In the genomic region with DNA sequence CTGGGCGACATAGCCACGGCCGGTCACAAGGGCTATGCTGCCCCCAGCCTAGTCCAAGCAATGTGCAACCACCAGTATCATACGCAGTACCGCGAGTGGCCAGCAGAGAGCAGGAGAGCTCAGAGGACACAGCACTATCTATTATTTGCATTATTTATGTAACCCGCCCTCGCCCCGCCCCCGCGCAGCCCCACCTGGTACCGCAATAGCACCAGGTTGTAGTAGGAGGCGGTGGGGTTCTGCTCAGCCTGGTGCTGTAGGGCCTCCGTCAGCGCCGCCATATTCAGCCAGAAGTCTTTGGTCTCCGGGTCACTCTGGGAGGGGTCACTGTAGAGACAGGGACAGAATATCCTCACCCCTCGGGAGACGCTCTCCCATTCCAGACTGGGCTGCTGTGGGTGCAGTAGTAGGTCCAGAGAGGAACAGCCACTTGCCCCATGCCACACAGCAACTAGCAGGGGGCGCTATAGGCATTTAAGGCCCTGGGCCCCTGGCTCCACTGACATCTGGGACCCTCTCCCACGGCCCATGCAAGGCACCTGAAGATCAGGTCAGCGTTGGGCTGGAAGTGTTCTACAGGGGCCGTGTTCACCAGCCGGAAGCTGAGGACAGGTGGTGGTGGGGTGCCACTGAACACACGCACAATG, we compare ENCODE assay signal across 8 mouse cellular contexts. TPM values are rescaled to one million over a fixed set of nuclear protein-coding genes. Genes with fewer than 3 reads are reported as not detected.
DNase-seq lines count a peak whose midpoint lies in the region; ATAC-seq and TF ChIP-seq lines count a peak whose summit lies in the region.

No protein-coding gene starts in this region.

- in situ Hi-C loops in CH12.LX (cut with MboI; ENCODE audit: low pct_ligation_motif_present, low pct_unique_long_range_greater_than_20kb, low sequenced_read_pairs), result no loop called here

- peak; percentile 71 for ATAC-seq in forebrain, embryonic 12.5 days (ENCODE audit: low FRiP score)
- ATAC-seq in neural tube, embryonic 15.5 days (ENCODE audit: low FRiP score), result peak; percentile 62

- 22% methylated on average over 25 of the region's 25 CpGs for WGBS in forebrain, embryonic 12.5 days
- WGBS in neural tube, embryonic 15.5 days, result 18% methylated on average over 25 of the region's 25 CpGs

- no peak overlapping the region for H3K9ac ChIP-seq in CH12.LX (ENCODE audit: insufficient read depth, low read depth)
- H3K9ac ChIP-seq in forebrain, embryonic 12.5 days, result 0 out of 2 replicates have a peak overlapping the region, but pooled peaks have one; percentile 12
- H3K9ac ChIP-seq in neural tube, embryonic 15.5 days (replicated peaks), result no peak overlapping the region; the same call in 1 of the 2 replicates

- DNase-seq in CH12.LX (ENCODE audit: extremely low read depth), result peak; percentile 74
- peak; percentile 81 for DNase-seq in c-Kit-positive CD71-positive TER-119-negative erythroid progenitor cells, embryonic 14.5 days (ENCODE audit: low read depth)
- DNase-seq in heart, postnatal 36 days, result peak; percentile 74 to 88
- peak; percentile 77 to 95 for DNase-seq in layer of hippocampus, adult 18-20 months (ENCODE audit: low spot score in 2 of 2)
- peak; percentile 74 to 80 for DNase-seq in lung, adult 18-20 months
- peak; percentile 52 for DNase-seq in thymus, postnatal 0 days (ENCODE audit: low spot score)

- no peaks in the 10 kb centered on the region for H3K27me3 ChIP-seq in CH12.LX (replicated peaks)
- peaks cover 33% of the 10 kb centered on the region for H3K27me3 ChIP-seq in forebrain, embryonic 12.5 days
- peaks cover 27% of the 10 kb centered on the region for H3K27me3 ChIP-seq in neural tube, embryonic 15.5 days (replicated peaks)

- no peak for TF ChIP-seq EP300 in CH12.LX (IDR thresholded peaks at IDR 0.05; ENCODE audit: low read length)

- no peak overlapping the region for H3K27ac ChIP-seq in CH12.LX (ENCODE audit: insufficient read depth, low read depth)
- no peak overlapping the region for H3K27ac ChIP-seq in forebrain, embryonic 12.5 days
- no peak overlapping the region for H3K27ac ChIP-seq in neural tube, embryonic 15.5 days (replicated peaks)

- no peaks in the 10 kb centered on the region for H3K79me2 ChIP-seq in CH12.LX (replicated peaks; ENCODE audit: control insufficient read depth, extremely low read depth, insufficient read depth, poor library complexity, severe bottlenecking)

- peaks cover 0 to 9% of the 10 kb centered on the region in 2 experiments; a peak in 2 of 4 replicates for H3K4me1 ChIP-seq in CH12.LX (ENCODE audit: control insufficient read depth in 1 of 2, insufficient read depth in 2 of 2)
- peaks cover 10% of the 10 kb centered on the region for H3K4me1 ChIP-seq in forebrain, embryonic 12.5 days
- peaks cover 9% of the 10 kb centered on the region for H3K4me1 ChIP-seq in neural tube, embryonic 15.5 days

- TF ChIP-seq POLR2A in CH12.LX (IDR thresholded peaks at IDR 0.05; ENCODE audit: low read depth, low read length), result no peak

- TF ChIP-seq RAD21 in CH12.LX (IDR thresholded peaks at IDR 0.05; ENCODE audit: low read depth, low read length), result peak; percentile 60

- H3K4me3 ChIP-seq in CH12.LX (replicated peaks in 1 of 3; ENCODE audit: low read depth in 2 of 3, low read length in 2 of 3, poor library complexity in 1 of 3), result no peak overlapping the region
- H3K4me3 ChIP-seq in forebrain, embryonic 12.5 days (replicated peaks), result 0 out of 2 replicates have a peak overlapping the region, but pooled peaks have one; percentile 10
- H3K4me3 ChIP-seq in neural tube, embryonic 15.5 days (replicated peaks), result 0 out of 2 replicates have a peak overlapping the region, but pooled peaks have one; percentile 8

- peak; percentile 39 to 72; a peak in 3 of 4 replicates for TF ChIP-seq CTCF in CH12.LX (conservative IDR thresholded peaks at IDR 0.05 in 1 of 2, IDR thresholded peaks at IDR 0.05 in 1 of 2; ENCODE audit: low read depth in 2 of 2, low read length in 2 of 2)

- no peak overlapping the region for H3K4me2 ChIP-seq in CH12.LX (ENCODE audit: insufficient read depth, low read depth, poor library complexity, severe bottlenecking)
- peak overlapping the region; percentile 44 for H3K4me2 ChIP-seq in forebrain, embryonic 12.5 days
- H3K4me2 ChIP-seq in neural tube, embryonic 15.5 days, result peak overlapping the region; percentile 48

- intact Hi-C loops in heart, postnatal 36 days (cut with DNase I), result loop anchor here (2.0 kb wide), 1 partner anchor 21 kb away; no protein-coding TSS in a partner anchor

- dilution Hi-C loops in CH12.LX (cut with MboI; ENCODE audit: extremely low pct_ligation_motif_present, extremely low pct_unique_long_range_greater_than_20kb, low sequenced_read_pairs), result no loop called here

- peaks cover 65 to 81% of the 10 kb centered on the region in 2 experiments for H3K36me3 ChIP-seq in CH12.LX (replicated peaks in 1 of 2; ENCODE audit: control insufficient read depth in 1 of 2, insufficient read depth in 1 of 2, low read length in 1 of 2)
- H3K36me3 ChIP-seq in forebrain, embryonic 12.5 days (replicated peaks), result peaks cover 9% of the 10 kb centered on the region; the same call in 1 of the 2 replicates
- H3K36me3 ChIP-seq in neural tube, embryonic 15.5 days, result peaks cover 34% of the 10 kb centered on the region

- no peaks in the 10 kb centered on the region for H3K9me3 ChIP-seq in CH12.LX (replicated peaks; ENCODE audit: low read length)
- no peaks in the 10 kb centered on the region for H3K9me3 ChIP-seq in forebrain, embryonic 12.5 days
- no peaks in the 10 kb centered on the region for H3K9me3 ChIP-seq in neural tube, embryonic 15.5 days (replicated peaks)

TF ChIP-seq in CH12.LX, 34 proteins besides CTCF, POLR2A, EP300 and RAD21:
- no peak for TF ChIP-seq POLR2AphosphoS2 (IDR thresholded peaks at IDR 0.05; ENCODE audit: low read depth, low read length)
- no peak for TF ChIP-seq JUND (conservative IDR thresholded peaks at IDR 0.05; ENCODE audit: low read depth, low read length)
- TF ChIP-seq SMC3 (IDR thresholded peaks at IDR 0.05; ENCODE audit: low read depth, low read length), result peak; percentile 70

RNA-seq across cellular contexts. Expression of a gene that starts 8.3 kb away (rescaled TPM):
- total RNA-seq in CH12.LX (2012; rRNA removed), result 0.63 and 0.98 TPM in 2 replicates
- total RNA-seq in CH12.LX (2014; rRNA removed), result 0.09 TPM in 1 of 2 replicates, not detected in the other
- polyA plus RNA-seq in CH12.LX (2012; ENCODE audit: insufficient read length, low read depth), result 0.24 and 0.26 TPM in 2 replicates
- polyA plus RNA-seq in forebrain, embryonic 12.5 days (2016; fragmentation: Nextera tagmentation; extraction: Ambion mirVana), result 0.36 and 0.72 TPM in 2 replicates
- 1 to 10 TPM; 6.5 to 7.5 TPM for total RNA-seq in heart, postnatal 36 days (2021)
- total RNA-seq in layer of hippocampus, adult 18-20 months (2021), result under 1 TPM; 0.33 to 0.59 TPM
- 0.56 and 1.3 TPM in 2 replicates for polyA plus RNA-seq in neural tube, embryonic 15.5 days (2015; fragmentation: Nextera tagmentation; extraction: Ambion mirVana)
- 2.1 and 2.7 TPM in 2 replicates for polyA plus RNA-seq in thymus, postnatal 0 days (2015; fragmentation: Nextera tagmentation; extraction: Ambion mirVana)

RNA-seq across cellular contexts. Expression of a gene that starts 15.6 kb away (rescaled TPM):
- total RNA-seq in CH12.LX (2012; rRNA removed) (95.5 and 99.8 TPM in 2 replicates), CH12.LX (2014; rRNA removed) (39.3 and 40.2 TPM in 2 replicates)
- 77.5 and 82.0 TPM in 2 replicates for polyA plus RNA-seq in CH12.LX (2012; ENCODE audit: insufficient read length, low read depth)
- 38.4 and 38.9 TPM in 2 replicates for polyA plus RNA-seq in forebrain, embryonic 12.5 days (2016; fragmentation: Nextera tagmentation; extraction: Ambion mirVana)
- 1 to 10 TPM in 1 of 2 experiments, under 1 TPM in 1; 0.56 to 1.2 TPM for total RNA-seq in heart, postnatal 36 days (2021)
- total RNA-seq in layer of hippocampus, adult 18-20 months (2021), result 10 to 100 TPM; 94.9 to 99.9 TPM
- polyA plus RNA-seq in neural tube, embryonic 15.5 days (2015; fragmentation: Nextera tagmentation; extraction: Ambion mirVana), result 81.2 and 85.0 TPM in 2 replicates
- polyA plus RNA-seq in thymus, postnatal 0 days (2015; fragmentation: Nextera tagmentation; extraction: Ambion mirVana), result 123 and 127 TPM in 2 replicates

RNA-seq across cellular contexts. Expression of a gene that starts 20.9 kb away (rescaled TPM):
- 8.7 and 9.8 TPM in 2 replicates for total RNA-seq in CH12.LX (2012; rRNA removed)
- total RNA-seq in CH12.LX (2014; rRNA removed), result 1.9 and 3.0 TPM in 2 replicates
- polyA plus RNA-seq in CH12.LX (2012; ENCODE audit: insufficient read length, low read depth), result 14.4 and 21.4 TPM in 2 replicates
- polyA plus RNA-seq in forebrain, embryonic 12.5 days (2016; fragmentation: Nextera tagmentation; extraction: Ambion mirVana), result not detected in 2 replicates
- 1 to 10 TPM; 3.8 to 4.7 TPM for total RNA-seq in heart, postnatal 36 days (2021)
- total RNA-seq in layer of hippocampus, adult 18-20 months (2021), result 1 to 10 TPM; 1.7 to 1.8 TPM
- polyA plus RNA-seq in neural tube, embryonic 15.5 days (2015; fragmentation: Nextera tagmentation; extraction: Ambion mirVana), result 1.4 and 2.8 TPM in 2 replicates
- polyA plus RNA-seq in thymus, postnatal 0 days (2015; fragmentation: Nextera tagmentation; extraction: Ambion mirVana), result 3.7 and 6.7 TPM in 2 replicates

RNA-seq across cellular contexts. Expression of a gene that starts 33.8 kb away (rescaled TPM):
- 39.2 and 47.1 TPM in 2 replicates for total RNA-seq in CH12.LX (2012; rRNA removed)
- total RNA-seq in CH12.LX (2014; rRNA removed), result 13.3 and 15.0 TPM in 2 replicates
- polyA plus RNA-seq in CH12.LX (2012; ENCODE audit: insufficient read length, low read depth), result 35.6 and 37.8 TPM in 2 replicates
- 2.5 and 2.9 TPM in 2 replicates for polyA plus RNA-seq in forebrain, embryonic 12.5 days (2016; fragmentation: Nextera tagmentation; extraction: Ambion mirVana)
- 1 to 10 TPM; 8.2 to 8.6 TPM for total RNA-seq in heart, postnatal 36 days (2021)
- 1 to 10 TPM; 3.7 to 4.4 TPM for total RNA-seq in layer of hippocampus, adult 18-20 months (2021)
- polyA plus RNA-seq in neural tube, embryonic 15.5 days (2015; fragmentation: Nextera tagmentation; extraction: Ambion mirVana), result 7.4 and 11.5 TPM in 2 replicates
- polyA plus RNA-seq in thymus, postnatal 0 days (2015; fragmentation: Nextera tagmentation; extraction: Ambion mirVana), result 17.0 and 20.3 TPM in 2 replicates

RNA-seq across cellular contexts. Expression of a gene that starts 38.4 kb away (rescaled TPM):
- total RNA-seq in CH12.LX (2012; rRNA removed) (1.0 and 1.7 TPM in 2 replicates), CH12.LX (2014; rRNA removed) (0.55 and 0.68 TPM in 2 replicates)
- polyA plus RNA-seq in CH12.LX (2012; ENCODE audit: insufficient read length, low read depth), result 0.79 and 2.1 TPM in 2 replicates
- polyA plus RNA-seq in forebrain, embryonic 12.5 days (2016; fragmentation: Nextera tagmentation; extraction: Ambion mirVana), result 13.7 and 16.0 TPM in 2 replicates
- under 1 TPM; 0.49 to 0.64 TPM for total RNA-seq in heart, postnatal 36 days (2021)
- 100 to 1,000 TPM; 226 to 246 TPM for total RNA-seq in layer of hippocampus, adult 18-20 months (2021)
- 18.1 and 22.2 TPM in 2 replicates for polyA plus RNA-seq in neural tube, embryonic 15.5 days (2015; fragmentation: Nextera tagmentation; extraction: Ambion mirVana)
- 0.58 and 0.68 TPM in 2 replicates for polyA plus RNA-seq in thymus, postnatal 0 days (2015; fragmentation: Nextera tagmentation; extraction: Ambion mirVana)

Comparison
In these comparisons a context has a peak if more than half of its experiments do, and no peak if none do; other contexts are left out.
1. H3K4me3 ChIP-seq: peak in forebrain, embryonic 12.5 days (single experiment) and neural tube, embryonic 15.5 days (single experiment); none in CH12.LX (0 of 3).
2. Peak in every context shown above with its lines, with median percentiles within 50 percentile points of each other: DNase-seq.